Mouse (Mus musculus): ENCODE measurements around the gene Rsph14.

DNA sequence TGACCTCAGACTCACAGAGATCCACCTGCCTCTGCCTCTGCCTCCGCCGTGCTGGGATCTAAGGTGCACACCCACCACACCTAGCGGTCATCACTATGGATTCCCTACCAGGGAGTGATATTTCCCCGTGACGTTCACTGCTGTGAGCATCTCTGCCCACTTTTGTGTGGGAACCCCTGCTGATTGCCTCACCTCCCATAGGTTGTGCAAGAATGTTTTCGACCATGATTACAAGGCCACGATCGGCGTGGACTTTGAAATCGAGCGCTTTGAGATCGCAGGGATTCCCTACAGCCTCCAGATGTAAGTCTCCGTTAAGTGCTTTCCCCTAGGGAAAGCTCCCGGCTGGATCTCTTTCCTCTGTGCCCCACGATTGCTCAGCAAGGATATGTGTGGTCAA is 13.4 kb upstream of the Rsph14 start:
- no peak for TF ChIP-seq POLR2A (IDR thresholded peaks at IDR 0.05; ENCODE audit: control insufficient read depth in 1 of 2, insufficient read depth in 1 of 2, low read depth in 1 of 2, low read length in 2 of 2, poor library complexity in 1 of 2)
- TF ChIP-seq MAX (IDR thresholded peaks at IDR 0.05; ENCODE audit: low read length): no peak
- TF ChIP-seq BHLHE40 (IDR thresholded peaks at IDR 0.05; ENCODE audit: borderline replicate concordance, low read depth, low read length): no peak
- TF ChIP-seq CTCF (IDR thresholded peaks at IDR 0.05 in 2 of 3, conservative IDR thresholded peaks at IDR 0.05 in 1 of 3; ENCODE audit: control insufficient read depth in 1 of 3, insufficient read depth in 1 of 3, low read depth in 2 of 3, low read length in 3 of 3, poor library complexity in 1 of 3, severe bottlenecking in 1 of 3): no peak
- TF ChIP-seq GATA1 (IDR thresholded peaks at IDR 0.05; ENCODE audit: low read depth, low read length): no peak
- no peak for TF ChIP-seq TCF12 (IDR thresholded peaks at IDR 0.05; ENCODE audit: low read depth, low read length)
